Mouse (Mus musculus): ENCODE measurements around the gene Grip1.

The Grip1 gene

DNA sequence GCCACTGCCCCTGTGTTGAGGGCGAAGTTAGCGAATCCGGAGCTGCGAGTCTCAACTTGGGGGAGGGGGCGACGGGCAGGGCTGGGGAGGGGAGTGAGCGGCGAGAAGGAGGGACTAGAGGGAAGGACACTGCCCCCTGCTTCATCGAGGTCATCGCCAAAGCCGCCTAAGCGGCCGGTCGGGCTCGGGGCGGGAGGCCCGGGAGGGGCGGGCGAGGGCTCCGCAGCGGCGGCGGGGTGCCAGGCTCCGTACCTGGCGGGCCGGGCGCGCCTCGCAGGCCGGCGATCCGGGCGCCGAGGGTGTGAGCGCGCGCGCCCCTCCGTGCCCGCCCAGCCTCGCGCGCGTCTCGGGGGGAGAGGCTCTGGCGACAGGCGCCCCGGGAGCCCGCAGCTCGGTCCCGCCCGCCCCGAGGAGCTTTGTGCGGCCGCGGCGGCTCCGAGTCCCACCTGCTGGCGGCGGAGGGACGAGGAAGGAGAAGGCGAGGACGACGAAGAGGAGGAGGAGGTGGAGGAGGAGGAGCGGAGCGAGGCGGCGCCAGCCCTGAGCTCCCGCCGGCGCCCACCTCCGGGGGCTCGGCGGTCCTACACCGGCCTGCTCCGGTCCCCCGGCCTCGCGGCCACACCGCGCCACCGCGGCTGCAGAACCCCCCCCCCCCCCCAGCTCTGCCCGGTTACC, at the start of gene Grip1:
Grip1 (plus strand) TSS at position 400 of the 675 bp plus-strand sequence.
- no peak for DNase-seq (ENCODE audit: low read depth)

- no peak for DNase-seq (ENCODE audit: low read depth)
Observed at GRCm38 (mm10) chr10:119405103-119405502, 48.5 kb upstream of the Grip1 start.

DNA sequence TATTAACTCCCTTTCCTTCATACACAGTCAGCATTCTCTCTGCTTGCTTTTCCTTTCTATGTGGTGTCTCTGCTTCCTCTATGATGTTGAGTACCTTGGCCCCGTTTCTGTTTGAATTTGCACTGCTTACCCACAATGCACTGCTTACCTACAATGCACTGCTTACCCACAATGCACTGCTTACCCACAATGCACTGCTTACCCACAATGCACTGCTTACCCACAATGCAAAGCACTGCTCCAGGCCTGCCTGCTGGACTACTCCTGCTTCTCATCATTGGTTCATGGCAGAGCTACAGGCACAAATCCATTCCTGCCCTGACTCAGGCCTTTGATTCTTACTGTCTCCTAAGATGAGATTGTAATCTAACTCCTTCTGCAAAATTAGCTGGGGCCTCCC, 48.0 kb upstream of the Grip1 start:
- no peak for DNase-seq (ENCODE audit: low read depth)

DNA sequence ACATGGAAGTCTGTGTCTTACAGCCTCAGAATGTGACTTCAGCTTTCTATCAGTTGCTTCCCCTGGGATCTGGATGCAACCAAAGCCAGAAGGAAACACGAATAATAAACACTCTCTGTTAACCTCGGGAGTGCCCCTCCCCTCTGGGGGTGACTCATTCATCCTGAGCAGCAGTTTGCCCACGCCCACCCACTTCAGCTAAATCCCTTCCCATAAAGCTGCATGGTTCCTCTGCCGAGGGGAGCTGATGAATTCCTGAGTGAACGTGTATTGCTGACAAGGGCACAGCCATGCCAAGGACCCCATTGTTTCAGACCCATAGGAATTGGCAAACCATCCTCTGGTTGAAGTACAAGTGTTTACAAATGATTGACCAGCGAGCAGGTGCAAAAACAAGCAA, 45.3 kb upstream of the Grip1 start:
- DNase-seq (ENCODE audit: low read depth) = no peak

DNA sequence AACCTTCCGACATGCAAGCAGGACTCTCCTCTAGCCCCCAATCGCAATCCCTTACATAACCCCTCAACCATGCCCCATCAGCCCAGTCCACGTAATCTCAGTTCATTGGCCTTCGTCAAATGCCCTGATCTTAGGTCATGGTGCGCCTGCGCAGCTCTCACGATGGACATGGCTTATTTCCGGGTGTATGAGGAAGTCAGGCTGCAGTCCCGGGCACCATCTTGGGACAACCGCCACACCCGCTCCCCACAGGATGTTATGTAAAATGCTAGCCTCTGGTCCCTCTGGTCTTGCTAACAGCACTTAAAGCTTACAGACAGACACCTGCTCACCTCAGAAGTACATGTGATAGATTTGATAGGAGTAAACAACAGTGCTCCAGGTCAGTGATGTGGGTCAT, 40.4 kb upstream of the Grip1 start:
- no peak for DNase-seq (ENCODE audit: low read depth)

GRCm38 (mm10) chr10:119415106-119415505, 38.5 kb upstream of the Grip1 start:
- no peak for DNase-seq (ENCODE audit: low read depth)

DNA sequence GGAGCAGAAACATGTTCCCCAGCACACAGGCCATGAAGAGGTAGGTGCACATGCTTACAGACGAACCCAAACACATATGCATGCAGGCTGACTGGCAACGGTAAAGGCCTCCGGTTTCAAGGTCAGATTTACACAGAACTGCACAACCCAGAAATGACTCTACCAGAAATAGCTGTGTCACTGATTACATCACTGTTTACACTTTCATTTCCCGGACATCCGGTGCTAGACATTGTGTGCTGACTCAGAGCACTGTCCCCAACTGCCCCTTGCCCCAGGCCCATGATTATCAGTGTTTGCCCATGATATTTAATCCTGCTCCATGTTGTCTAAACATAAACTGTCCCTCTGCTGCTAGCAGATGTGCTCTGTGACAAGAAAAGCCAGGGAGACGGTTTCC, 32.2 kb upstream of the Grip1 start:
- DNase-seq (ENCODE audit: low read depth) = peak; percentile 51

GRCm38 (mm10) chr10:119423821-119424534, 29.7 kb upstream of the Grip1 start:
- DNase-seq (ENCODE audit: low read depth) = no peak

- DNase-seq (ENCODE audit: low read depth) = no peak
Observed at GRCm38 (mm10) chr10:119427653-119428052, 26.0 kb upstream of the Grip1 start.

DNA sequence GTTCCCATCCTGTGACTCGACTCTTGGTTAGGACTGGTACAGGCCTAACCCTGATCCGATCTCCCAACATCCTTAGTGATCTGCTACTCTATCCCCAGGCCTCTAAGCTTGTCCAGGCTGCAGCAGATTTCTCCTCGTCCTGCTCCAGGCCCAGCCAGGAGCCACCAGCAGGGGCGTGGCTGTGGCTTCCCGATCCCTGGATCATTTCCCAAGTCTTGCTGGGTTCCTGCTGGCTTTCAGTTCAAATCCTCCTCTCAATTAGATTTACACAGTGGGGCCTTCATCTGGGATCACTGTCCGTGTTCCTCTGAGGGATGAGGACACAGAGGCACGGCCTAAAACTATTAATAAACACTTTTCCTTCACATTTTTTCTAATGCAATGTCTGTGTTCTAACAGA, 25.5 kb upstream of the Grip1 start:
- DNase-seq (ENCODE audit: low read depth) = no peak

DNA sequence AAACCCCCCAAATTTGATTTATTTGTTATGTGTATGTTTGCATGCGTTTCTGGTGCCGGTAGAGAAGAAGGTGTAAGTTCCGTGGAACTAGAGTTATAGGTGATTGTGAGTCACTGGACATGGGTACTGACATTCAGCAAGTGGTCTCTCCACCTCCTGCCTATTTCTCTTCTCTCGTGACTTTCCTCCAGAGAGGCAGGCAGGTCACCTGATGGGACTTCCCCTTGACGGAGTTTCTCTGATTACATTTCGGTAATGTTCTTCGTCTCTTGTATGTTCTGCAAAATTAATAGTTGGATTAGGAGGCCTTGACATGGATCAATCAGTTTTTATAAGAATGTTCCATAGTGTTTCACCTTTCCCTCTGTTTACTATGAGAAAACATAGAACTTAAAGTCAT, 23.4 kb upstream of the Grip1 start:
- DNase-seq (ENCODE audit: low read depth) = no peak

- DNase-seq (ENCODE audit: low read depth) = no peak
Observed at GRCm38 (mm10) chr10:119431801-119432200, 21.8 kb upstream of the Grip1 start.

- DNase-seq (ENCODE audit: low read depth) = no peak
Observed at GRCm38 (mm10) chr10:119435818-119436217, 17.8 kb upstream of the Grip1 start.

DNA sequence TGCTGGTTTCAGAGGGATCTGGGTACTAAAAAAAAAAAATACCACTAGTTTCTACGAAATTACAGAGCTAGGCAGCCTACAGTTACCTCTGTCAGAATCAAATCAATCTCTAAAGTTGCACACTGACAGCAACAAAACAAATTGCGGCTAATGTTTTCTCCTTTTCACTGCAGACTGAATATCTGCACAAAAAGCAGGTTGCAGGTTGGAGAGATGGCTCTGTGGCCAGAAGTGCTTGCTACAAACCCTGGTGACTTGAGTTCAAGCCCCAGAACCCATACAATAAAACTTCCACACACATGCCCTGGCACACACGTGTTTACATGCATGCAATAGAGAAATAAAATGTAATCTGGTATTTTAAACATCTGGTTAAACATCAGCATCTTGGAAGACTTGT, 16.3 kb upstream of the Grip1 start:
- DNase-seq (ENCODE audit: low read depth) = no peak

DNA sequence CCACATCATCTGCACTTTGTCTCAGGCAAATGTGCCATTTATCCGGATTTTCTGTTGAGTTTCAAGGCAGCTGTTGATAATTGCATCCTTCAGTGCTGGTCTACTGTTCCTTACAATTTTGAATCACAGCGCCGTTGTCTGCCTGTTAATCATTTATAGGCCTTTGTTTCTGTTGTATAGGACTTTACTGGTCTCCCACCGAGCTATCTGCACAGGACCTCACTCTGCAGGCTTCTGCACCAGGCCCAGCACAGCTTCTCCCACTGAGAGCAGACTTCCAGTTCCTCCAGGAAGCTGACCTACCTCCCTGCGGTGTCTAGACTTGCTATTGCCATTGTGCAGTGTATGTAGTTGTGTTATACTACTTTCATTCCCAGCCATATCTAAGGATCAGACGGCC, 11.9 kb upstream of the Grip1 start:
- DNase-seq (ENCODE audit: low read depth) = no peak

- DNase-seq (ENCODE audit: low read depth) = no peak
Observed at GRCm38 (mm10) chr10:119447392-119447914, 6.2 kb upstream of the Grip1 start.

GRCm38 (mm10) chr10:119447930-119448329, 5.7 kb upstream of the Grip1 start:
- no peak for DNase-seq (ENCODE audit: low read depth)

- no peak for DNase-seq (ENCODE audit: low read depth)
Observed at GRCm38 (mm10) chr10:119452698-119453097, 932 bp upstream of the Grip1 start.

DNA sequence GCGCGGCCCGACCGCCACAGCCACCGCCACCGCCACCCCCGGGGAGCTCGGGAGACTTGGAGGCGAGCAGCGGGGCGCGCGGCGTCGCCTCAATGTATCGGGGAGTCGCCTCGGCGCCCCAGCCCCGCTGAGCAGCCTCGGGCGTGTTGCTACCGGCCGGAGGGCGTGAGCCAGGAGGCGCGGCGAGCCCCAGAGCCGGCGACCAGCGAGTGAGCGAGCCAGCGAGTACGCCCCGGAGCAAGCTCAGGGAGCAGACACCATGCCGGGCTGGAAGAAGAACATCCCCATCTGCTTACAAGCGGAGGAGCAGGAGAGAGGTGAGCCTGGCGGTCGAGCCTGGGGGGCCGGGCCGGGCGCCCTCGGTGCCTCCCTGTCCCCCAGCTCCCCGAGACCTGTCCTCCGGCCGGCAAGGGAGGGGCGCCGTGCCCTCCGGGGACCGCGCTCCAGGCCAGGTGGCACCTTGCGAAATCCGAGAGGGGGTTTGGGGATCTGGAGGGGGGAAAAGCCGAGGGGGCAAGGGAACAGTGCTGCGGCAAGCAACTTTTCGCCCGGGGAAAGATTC, 557 bp downstream of the Grip1 start:
- no peak for DNase-seq (ENCODE audit: low read depth)

GRCm38 (mm10) chr10:119454668-119455542, 1.3 kb downstream of the Grip1 start:
- DNase-seq (ENCODE audit: low read depth) = no peak

DNA sequence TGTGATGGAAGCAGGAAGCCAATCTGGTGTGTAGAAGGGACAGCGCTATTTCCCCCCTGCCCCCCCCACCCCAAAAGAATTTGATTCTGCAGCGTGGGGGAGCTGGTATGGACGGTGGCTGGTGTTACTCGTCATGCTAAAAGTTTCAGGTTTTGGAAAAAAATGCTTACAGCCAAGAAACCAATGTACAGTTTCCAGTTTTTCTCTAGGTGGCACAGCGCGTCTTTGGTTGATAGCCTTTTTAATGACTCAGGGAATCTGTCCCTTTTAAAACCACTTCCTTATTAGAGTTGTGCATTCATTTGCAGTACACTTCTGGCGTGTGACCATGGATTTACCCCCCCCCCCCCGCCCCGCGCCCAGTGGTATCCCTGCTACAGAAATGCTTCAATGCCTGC, 1.9 kb downstream of the Grip1 start:
- no peak for DNase-seq (ENCODE audit: low read depth)

DNA sequence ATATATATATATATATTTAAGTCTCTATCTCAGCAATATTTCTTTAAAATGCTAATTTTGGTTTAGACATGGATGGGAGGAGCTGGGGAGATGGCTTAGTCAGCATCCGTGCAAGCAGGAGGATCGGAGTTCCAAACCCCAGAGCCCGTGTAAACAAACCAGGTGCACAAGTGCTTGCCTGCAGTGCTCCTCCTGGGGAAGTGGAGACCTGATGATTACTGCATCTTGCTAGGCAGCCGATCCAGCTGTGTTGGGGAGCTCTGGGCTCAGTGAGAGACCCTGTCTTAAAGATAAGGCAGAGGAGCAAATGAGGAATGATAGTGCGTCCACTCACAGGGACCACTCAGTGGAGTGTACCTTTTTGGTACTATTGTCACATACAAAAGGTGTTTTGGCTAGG, 3.5 kb downstream of the Grip1 start:
- DNase-seq (ENCODE audit: low read depth) = no peak
